Mouse (Mus musculus) limb, embryonic 10.5 days (tissue): ENCODE measurements around the gene Vezt. TPM values are rescaled to one million over a fixed set of nuclear protein-coding genes. Genes with fewer than 3 reads are reported as not detected.

Experiments used
- DNase-seq: peaks from one replicate; pipeline ENCODE4 v3.0.0-alpha.2; 2017; ENCODE audit warnings: low spot score
- H3K27ac ChIP-seq: fragments of 300-500 bp; sonication (generic); 2 replicates; pipeline ENCODE4 v1.5.1; 2016; ENCODE audit warnings: mild to moderate bottlenecking
- H3K27me3 ChIP-seq: fragments of 300-500 bp; sonication (generic); 2 replicates; pipeline ENCODE4 v1.6.1; 2016; ENCODE audit warnings: low read depth, mild to moderate bottlenecking; ENCODE audit not compliant: poor library complexity, severe bottlenecking
- H3K36me3 ChIP-seq: fragments of 300-500 bp; sonication (generic); 2 replicates; pipeline ENCODE4 v1.6.1; 2016; ENCODE audit warnings: mild to moderate bottlenecking, moderate library complexity
- H3K4me1 ChIP-seq: fragments of 300-500 bp; sonication (generic); 2 replicates; pipeline ENCODE4 v1.6.1; 2016
- H3K4me3 ChIP-seq: fragments of 300-500 bp; sonication (generic); 2 replicates; pipeline ENCODE4 v1.5.1; 2016; ENCODE audit warnings: mild to moderate bottlenecking, moderate library complexity
- H3K9me3 ChIP-seq: fragments of 300-500 bp; sonication (generic); replicated peaks from 2 replicates; pipeline ENCODE4 v1.6.1; 2016; ENCODE audit warnings: mild to moderate bottlenecking
- WGBS: fragments of 180-500 bp; shearing (Covaris S2); methylation state at CpG from one replicate; pipeline ENCODE4 v1.1.7; 2016; 5-methylcytosine and 5-hydroxymethylcytosine counted together
- polyA plus RNA-seq: library from polyadenylated mRNA; unstranded; fragments of >200 nt; fragmentation: Nextera tagmentation; extraction: Ambion mirVana; gene quantifications from 2 replicates; pipeline ENCODE4 v1.2.1, GENCODE M21; 2016

The Vezt gene
- polyA plus RNA-seq, 1 experiment from 2014 or later: 25.9 TPM

DNA sequence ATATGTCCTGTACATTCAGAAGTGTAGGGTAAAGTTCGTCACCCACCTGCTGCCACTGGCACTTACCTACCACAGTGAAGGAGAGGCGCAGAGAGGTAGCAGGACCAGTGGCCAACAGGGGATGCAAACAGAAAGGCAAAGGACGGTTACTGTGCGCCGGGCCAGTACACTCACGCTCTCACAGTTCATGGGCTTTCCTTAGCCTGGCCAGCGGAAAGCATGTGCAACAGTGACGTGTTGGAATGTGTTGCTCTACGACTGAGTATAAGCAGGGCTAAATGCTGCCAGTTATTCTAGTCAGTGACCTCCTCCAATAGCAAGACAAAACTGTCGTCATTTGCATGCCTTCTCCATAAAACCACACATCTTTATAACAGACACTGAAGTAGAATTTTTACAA, 41.5 kb downstream of the Vezt start:
- Histone ChIP-seq H3K27me3 (no peaks in the 10 kb centered on the region), H3K36me3 (peaks cover 72% of the 10 kb centered on the region), H3K27ac (no peak overlapping the region), H3K4me1 (no peaks in the 10 kb centered on the region), H3K4me3 (no peak overlapping the region), H3K9me3 (no peaks in the 10 kb centered on the region)
- DNase-seq: no peak
- 98% methylated on average over 10 of the region's 10 CpGs for WGBS

GRCm38 (mm10) chr10:93985357-93985756, 50.3 kb downstream of the Vezt start:
- DNase-seq: no peak

GRCm38 (mm10) chr10:93969306-93969705, 66.3 kb downstream of the Vezt start:
- Histone ChIP-seq H3K27me3 (no peaks in the 10 kb centered on the region), H3K4me3 (no peak overlapping the region), H3K9me3 (no peaks in the 10 kb centered on the region), H3K27ac (no peak overlapping the region), H3K4me1 (no peaks in the 10 kb centered on the region), H3K36me3 (peaks cover 53% of the 10 kb centered on the region)
- WGBS: 72% methylated on average over 10 of the region's 10 CpGs
- DNase-seq: no peak

More at GRCm38 (mm10) chr10:93985357-93985756, 50.3 kb downstream of the Vezt start:
- no peak overlapping the region for H3K27ac ChIP-seq
- H3K4me3 ChIP-seq: no peak overlapping the region
- H3K9me3 ChIP-seq: no peaks in the 10 kb centered on the region
- H3K27me3 ChIP-seq: no peaks in the 10 kb centered on the region
- H3K4me1 ChIP-seq: no peaks in the 10 kb centered on the region
- H3K36me3 ChIP-seq: peaks cover 48% of the 10 kb centered on the region

- H3K4me1 ChIP-seq: no peaks in the 10 kb centered on the region
- no peak overlapping the region for H3K4me3 ChIP-seq
- H3K36me3 ChIP-seq: peaks cover 37% of the 10 kb centered on the region
These were observed 68.1 kb downstream of the Vezt start for GRCm38 (mm10) chr10:93967486-93967885.

GRCm38 (mm10) chr10:93954023-93954422, 81.6 kb downstream of the Vezt start:
- Histone ChIP-seq H3K4me1 (no peaks in the 10 kb centered on the region), H3K36me3 (no peaks in the 10 kb centered on the region), H3K9me3 (no peaks in the 10 kb centered on the region), H3K27me3 (no peaks in the 10 kb centered on the region), H3K27ac (no peak overlapping the region), H3K4me3 (no peak overlapping the region)
- no peak for DNase-seq
- WGBS: 88% methylated on average over 3 of the region's 3 CpGs

More at GRCm38 (mm10) chr10:93967486-93967885, 68.1 kb downstream of the Vezt start:
- Histone ChIP-seq H3K27ac (no peak overlapping the region), H3K27me3 (no peaks in the 10 kb centered on the region), H3K9me3 (no peaks in the 10 kb centered on the region)
- no peak for DNase-seq

GRCm38 (mm10) chr10:93953504-93953903, 82.1 kb downstream of the Vezt start:
- H3K36me3 ChIP-seq: no peaks in the 10 kb centered on the region
- 85% methylated on average over 7 of the region's 7 CpGs for WGBS
- H3K27me3 ChIP-seq: no peaks in the 10 kb centered on the region
- H3K27ac ChIP-seq: no peak overlapping the region
- no peak for DNase-seq
- no peaks in the 10 kb centered on the region for H3K9me3 ChIP-seq
- no peak overlapping the region for H3K4me3 ChIP-seq
- no peaks in the 10 kb centered on the region for H3K4me1 ChIP-seq

GRCm38 (mm10) chr10:93950991-93951390, 84.6 kb downstream of the Vezt start:
- Histone ChIP-seq H3K4me1 (no peaks in the 10 kb centered on the region), H3K9me3 (no peaks in the 10 kb centered on the region), H3K4me3 (no peak overlapping the region), H3K27me3 (no peaks in the 10 kb centered on the region), H3K36me3 (no peaks in the 10 kb centered on the region), H3K27ac (no peak overlapping the region)
- DNase-seq: no peak
- WGBS: 93% methylated on average over 3 of the region's 3 CpGs

DNA sequence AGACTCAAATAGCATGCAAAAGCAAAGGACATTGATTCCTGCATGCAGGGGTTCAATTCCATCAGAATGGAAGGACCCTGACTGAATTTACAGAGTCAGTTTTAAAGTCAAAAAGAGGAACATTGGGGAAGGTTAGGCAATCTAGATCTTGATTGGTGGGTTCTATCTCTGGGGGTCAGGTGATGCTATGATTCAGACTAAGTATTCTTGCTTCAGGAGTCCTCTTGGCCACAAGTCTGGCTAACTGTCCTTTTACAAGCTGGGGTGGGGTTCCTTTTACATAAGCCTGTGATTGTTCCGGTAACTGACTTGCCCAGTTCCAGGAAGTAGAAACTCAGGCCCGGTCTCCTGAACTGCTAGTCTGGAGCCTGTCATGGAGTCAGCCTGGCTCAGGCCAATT, 85.7 kb downstream of the Vezt start:
- DNase-seq: no peak
- H3K9me3 ChIP-seq: no peaks in the 10 kb centered on the region
- no peak overlapping the region for H3K4me3 ChIP-seq
- 94% methylated on average over 2 of the region's 2 CpGs for WGBS
- H3K36me3 ChIP-seq: no peaks in the 10 kb centered on the region
- H3K27ac ChIP-seq: no peak overlapping the region
- H3K4me1 ChIP-seq: no peaks in the 10 kb centered on the region
- no peaks in the 10 kb centered on the region for H3K27me3 ChIP-seq

GRCm38 (mm10) chr10:93945843-93946499, 89.6 kb downstream of the Vezt start:
- Histone ChIP-seq H3K36me3 (no peaks in the 10 kb centered on the region), H3K27ac (no peak overlapping the region), H3K4me3 (no peak overlapping the region), H3K4me1 (no peaks in the 10 kb centered on the region), H3K27me3 (no peaks in the 10 kb centered on the region), H3K9me3 (no peaks in the 10 kb centered on the region)
- whole genome bisulfite sequencing: 67% methylated on average over 9 of the region's 9 CpGs
- DNase-seq: no peak

- Histone ChIP-seq H3K27me3 (no peaks in the 10 kb centered on the region), H3K4me1 (no peaks in the 10 kb centered on the region), H3K9me3 (no peaks in the 10 kb centered on the region), H3K4me3 (no peak overlapping the region), H3K27ac (no peak overlapping the region), H3K36me3 (no peaks in the 10 kb centered on the region)
- 41% methylated on average over 4 of the region's 4 CpGs for WGBS
- no peak for DNase-seq
These were observed 90.3 kb downstream of the Vezt start for GRCm38 (mm10) chr10:93945364-93945763.

- WGBS: 62% methylated on average over 5 of the region's 5 CpGs
- Histone ChIP-seq H3K9me3 (no peaks in the 10 kb centered on the region), H3K4me1 (no peaks in the 10 kb centered on the region), H3K27me3 (no peaks in the 10 kb centered on the region), H3K4me3 (no peak overlapping the region), H3K27ac (no peak overlapping the region), H3K36me3 (no peaks in the 10 kb centered on the region)
- DNase-seq: no peak
These were observed 91.4 kb downstream of the Vezt start for GRCm38 (mm10) chr10:93944241-93944640.

DNA sequence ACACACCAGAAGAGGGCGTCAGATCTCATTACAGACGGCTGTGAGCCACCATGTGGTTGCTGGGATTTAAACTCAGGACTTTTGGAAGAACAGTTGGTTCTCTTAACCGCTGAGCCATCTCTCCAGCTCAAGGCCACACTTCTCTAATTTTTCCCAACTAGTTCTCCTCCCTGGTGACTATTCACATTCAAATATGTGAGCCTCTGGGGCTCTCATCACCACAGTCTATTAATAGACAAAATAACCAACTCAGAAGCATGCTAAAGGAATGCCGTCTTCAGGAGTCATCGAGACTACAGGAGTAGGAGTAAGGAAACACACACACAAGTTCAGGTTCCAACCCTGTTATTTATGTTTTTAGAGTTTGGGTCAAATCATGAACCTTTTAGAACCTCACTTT, 95.3 kb downstream of the Vezt start:
- H3K4me3 ChIP-seq: no peak overlapping the region
- H3K27me3 ChIP-seq: no peaks in the 10 kb centered on the region
- no peaks in the 10 kb centered on the region for H3K36me3 ChIP-seq
- H3K27ac ChIP-seq: no peak overlapping the region
- WGBS: 89% methylated on average over 5 of the region's 5 CpGs
- H3K4me1 ChIP-seq: no peaks in the 10 kb centered on the region; the same call in 1 of the 2 replicates
- no peak for DNase-seq
- H3K9me3 ChIP-seq: no peaks in the 10 kb centered on the region

GRCm38 (mm10) chr10:93939676-93940075, 95.9 kb downstream of the Vezt start:
- WGBS: 91% methylated on average over 8 of the region's 8 CpGs
- Histone ChIP-seq H3K4me1 (no peaks in the 10 kb centered on the region; the same call in 1 of the 2 replicates), H3K27me3 (no peaks in the 10 kb centered on the region), H3K9me3 (no peaks in the 10 kb centered on the region), H3K36me3 (no peaks in the 10 kb centered on the region), H3K27ac (no peak overlapping the region), H3K4me3 (no peak overlapping the region)
- DNase-seq: no peak

DNA sequence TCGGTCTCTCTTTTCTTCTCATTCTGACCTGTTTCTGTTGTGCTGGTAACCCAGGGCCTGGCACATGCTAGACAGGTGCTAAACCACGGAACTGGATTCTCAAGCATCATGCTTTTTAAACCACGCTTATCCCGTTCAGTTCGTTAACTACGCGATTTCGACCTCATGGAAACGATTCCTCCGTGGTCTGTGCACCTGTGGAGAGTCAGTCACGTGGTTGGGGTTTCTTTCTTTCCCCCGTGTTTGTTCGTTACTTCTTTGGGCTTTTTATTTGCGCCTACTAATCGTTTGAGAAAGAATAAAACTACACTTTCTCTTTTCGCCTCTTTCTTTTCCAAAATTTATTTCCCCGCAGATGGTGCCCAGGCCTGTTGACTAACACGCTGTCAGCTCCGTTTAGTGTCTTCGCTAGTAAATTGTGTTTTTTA, 96.8 kb downstream of the Vezt start:
- H3K27ac ChIP-seq: no peak overlapping the region
- no peaks in the 10 kb centered on the region for H3K36me3 ChIP-seq
- DNase-seq: no peak
- H3K27me3 ChIP-seq: no peaks in the 10 kb centered on the region
- no peaks in the 10 kb centered on the region for H3K9me3 ChIP-seq
- H3K4me1 ChIP-seq: no peaks in the 10 kb centered on the region; the same call in 1 of the 2 replicates
- H3K4me3 ChIP-seq: no peak overlapping the region
- WGBS: 89% methylated on average over 20 of the region's 20 CpGs
